Mouse (Mus musculus) embryo, embryonic 10.5 days (tissue): ENCODE data around the gene Adcy2.
A peak's percentile ranks its signal among the peaks of the same experiment; 100 is the strongest.

Experiments used
- DNase-seq: peaks from one replicate; pipeline ENCODE4 v3.0.0-alpha.2; 2015; ENCODE audit warnings: low spot score

Adcy2 gene

GRCm38 (mm10) chr13:68826461-68826860 lies 172.9 kb downstream of the Adcy2 start:
- no peak for DNase-seq

- DNase-seq, result no peak
Observed at GRCm38 (mm10) chr13:68820858-68821579, 178.3 kb downstream of the Adcy2 start.

- no peak for DNase-seq
Observed at GRCm38 (mm10) chr13:68815704-68816477, 183.4 kb downstream of the Adcy2 start.

GRCm38 (mm10) chr13:68811185-68811584 lies 188.2 kb downstream of the Adcy2 start:
- peak; percentile 3 for DNase-seq

- DNase-seq, result peak; percentile 47
Observed at GRCm38 (mm10) chr13:68799777-68800176, 199.6 kb downstream of the Adcy2 start.

DNA sequence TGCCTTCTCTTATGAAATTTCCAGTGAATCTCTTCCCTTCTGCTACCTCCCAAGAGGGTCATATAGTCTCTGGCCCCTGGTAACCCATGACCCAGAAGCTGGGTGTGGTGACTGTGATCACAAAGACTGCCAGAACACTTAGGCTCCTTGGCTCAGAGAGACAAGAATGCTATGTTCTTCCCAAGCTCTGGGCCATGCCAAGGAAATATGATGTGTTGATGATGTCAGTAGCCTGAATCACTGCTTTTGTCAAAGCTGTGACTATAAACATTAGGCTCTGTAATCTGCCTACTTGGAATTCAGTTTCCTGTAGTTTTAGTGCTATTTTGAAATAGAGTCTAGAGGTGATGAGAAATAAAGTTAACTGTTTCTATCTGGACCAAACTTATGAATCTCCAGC lies 206.1 kb downstream of the Adcy2 start:
- DNase-seq, result no peak

GRCm38 (mm10) chr13:68787286-68788061 lies 211.9 kb downstream of the Adcy2 start:
- DNase-seq, result no peak

DNA sequence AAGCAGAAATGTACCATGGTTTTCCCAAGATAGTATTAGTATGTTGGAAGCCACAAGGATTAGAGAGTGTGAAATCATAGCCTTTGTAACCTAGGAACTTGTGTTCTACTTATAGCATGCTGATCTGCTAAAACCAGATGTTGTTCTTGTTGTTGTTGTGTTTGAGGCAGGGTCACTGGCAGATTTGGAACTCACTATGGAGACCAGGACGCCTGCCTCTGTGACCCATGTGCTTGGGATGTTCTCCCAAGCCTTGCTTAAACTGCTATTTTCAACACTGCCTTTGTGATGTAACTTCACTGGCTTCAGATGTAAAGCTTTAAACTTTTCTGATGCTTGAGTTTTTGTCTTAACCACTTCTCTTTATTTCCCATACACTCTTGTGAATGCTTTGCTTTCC lies 216.2 kb downstream of the Adcy2 start:
- DNase-seq, result no peak

GRCm38 (mm10) chr13:68778011-68778672 lies 221.2 kb downstream of the Adcy2 start:
- no peak for DNase-seq

GRCm38 (mm10) chr13:68773599-68774211 lies 225.6 kb downstream of the Adcy2 start:
- DNase-seq, result no peak

DNA sequence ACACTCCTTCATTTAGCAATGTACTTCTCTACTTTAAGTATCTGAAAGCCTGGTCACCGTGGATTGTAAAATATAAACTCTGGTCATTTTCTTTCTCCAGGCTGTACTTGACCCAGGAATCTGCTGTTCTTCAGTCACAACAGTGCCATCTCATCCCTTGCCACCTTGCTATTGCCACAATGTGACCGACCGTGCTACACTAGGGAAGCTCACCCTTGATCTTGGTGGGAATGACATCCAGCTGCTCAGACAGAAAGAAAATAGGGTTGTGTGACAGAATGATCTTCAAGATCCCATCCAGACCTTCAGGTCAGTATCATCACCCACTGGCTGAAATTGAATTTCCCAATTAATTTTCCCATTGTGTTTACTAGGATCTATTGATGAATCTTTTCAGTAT lies 230.8 kb downstream of the Adcy2 start:
- no peak for DNase-seq

DNA sequence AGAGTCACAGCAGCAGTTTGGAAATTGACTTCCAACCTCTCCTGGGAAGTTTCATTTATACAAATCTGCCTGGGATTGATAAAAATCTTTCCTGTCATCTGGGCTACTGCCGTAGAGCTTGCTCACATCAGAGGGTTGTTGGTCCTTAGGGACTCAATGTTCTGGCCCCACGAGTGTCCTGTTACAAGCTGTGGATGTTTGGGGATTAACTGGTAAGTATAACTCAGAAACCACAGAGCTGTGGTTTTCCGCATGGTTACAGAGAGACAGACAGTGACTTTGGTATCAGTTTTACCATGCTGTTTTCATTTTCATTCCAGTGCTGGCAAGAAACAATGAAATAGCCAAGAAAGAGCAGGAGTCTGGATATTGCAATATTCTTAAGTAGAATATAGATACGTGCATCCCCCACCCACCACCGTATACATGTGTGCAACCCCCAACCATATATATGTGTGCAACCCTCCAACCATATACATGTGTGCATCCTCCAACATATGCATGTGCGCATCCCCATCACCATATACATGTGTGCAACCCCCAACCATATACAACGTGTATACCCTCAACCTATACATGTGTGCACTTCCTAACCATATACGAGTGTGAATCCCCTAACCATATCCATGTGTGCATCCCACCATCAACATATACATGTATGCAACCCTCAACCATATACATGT lies 233.3 kb downstream of the Adcy2 start:
- no peak for DNase-seq

GRCm38 (mm10) chr13:68764614-68765013 lies 234.7 kb downstream of the Adcy2 start:
- DNase-seq, result no peak

DNA sequence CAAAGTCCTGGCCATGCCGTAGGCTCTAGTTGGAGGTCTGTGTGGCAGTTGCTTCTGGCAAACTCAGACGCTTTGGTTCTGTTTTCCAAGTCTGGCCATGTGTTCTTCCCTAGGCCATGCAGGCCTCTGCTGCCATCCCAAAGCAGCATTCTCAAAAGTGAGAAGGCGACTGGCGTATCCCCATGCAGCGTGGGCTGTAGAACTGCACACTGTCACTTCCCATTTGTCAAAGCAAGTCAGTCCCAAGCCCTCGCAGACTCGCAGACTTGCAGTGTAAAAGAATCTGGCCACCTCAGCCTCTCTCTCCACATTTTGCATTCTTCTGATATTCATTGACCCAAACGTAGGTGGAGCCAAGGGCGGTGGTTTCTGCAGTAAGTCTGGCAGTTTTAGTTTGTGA lies 249.5 kb downstream of the Adcy2 start:
- no peak for DNase-seq

GRCm38 (mm10) chr13:68749370-68749769 lies 250.0 kb downstream of the Adcy2 start:
- DNase-seq, result no peak

DNA sequence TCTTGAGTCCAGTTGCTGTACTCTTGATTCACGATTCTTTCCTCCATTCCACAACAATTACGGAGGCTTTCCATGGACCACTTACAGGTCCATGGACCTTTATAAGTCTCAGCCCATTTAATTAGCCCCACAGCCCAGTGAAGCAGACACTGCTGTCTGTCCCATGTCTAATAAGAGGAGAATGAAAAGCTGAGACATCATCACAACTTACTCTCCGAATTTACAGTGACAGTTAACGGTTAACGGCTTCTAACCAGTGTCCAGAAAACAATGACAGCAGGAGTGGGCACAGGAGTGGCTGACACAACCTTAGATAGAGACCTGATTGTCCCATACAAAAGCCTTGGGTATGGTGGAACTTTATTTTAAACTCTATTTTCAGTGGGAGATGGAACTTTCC lies 253.9 kb downstream of the Adcy2 start:
- DNase-seq, result no peak

DNA sequence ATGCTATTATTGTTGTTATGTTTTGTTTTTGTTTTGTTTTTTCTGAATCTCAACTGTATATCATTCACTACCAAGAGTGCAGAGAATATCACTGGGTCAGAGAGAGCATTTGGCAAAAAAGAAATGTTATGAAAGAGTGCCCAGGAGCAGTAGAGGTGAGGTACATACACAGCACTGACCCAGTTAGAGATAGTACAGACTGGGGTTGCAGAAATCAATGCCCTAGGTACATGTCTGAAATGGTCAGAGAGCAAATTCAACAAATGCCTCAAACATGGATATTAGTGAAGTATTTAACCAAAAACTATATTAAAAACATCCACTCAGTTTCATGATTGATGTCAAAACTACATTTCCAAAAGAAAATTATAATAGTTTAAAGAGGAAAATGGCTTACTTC lies 286.7 kb downstream of the Adcy2 start:
- no peak for DNase-seq

DNA sequence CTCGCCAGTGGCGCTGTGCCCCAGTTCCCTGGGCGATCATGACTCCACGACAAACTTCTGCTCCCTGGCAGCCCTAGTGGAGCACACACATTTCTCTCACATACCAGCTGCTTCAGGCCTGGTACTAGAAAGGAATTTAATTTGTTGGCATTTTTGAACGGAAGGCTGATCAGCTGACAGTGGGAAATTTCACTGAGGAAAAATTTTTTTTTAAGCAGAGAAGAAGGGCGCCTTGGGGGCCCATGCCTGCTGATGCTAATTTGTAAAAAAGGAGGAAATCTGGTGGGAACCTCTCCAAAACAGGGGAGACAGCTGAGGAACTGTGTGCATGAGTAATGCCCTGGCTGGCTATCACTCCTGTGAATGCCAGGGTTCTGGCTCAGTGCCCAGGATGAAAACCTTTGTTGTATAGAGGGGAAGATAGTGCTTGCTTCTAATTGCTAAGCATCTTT lies 292.0 kb downstream of the Adcy2 start:
- DNase-seq, result no peak

DNA sequence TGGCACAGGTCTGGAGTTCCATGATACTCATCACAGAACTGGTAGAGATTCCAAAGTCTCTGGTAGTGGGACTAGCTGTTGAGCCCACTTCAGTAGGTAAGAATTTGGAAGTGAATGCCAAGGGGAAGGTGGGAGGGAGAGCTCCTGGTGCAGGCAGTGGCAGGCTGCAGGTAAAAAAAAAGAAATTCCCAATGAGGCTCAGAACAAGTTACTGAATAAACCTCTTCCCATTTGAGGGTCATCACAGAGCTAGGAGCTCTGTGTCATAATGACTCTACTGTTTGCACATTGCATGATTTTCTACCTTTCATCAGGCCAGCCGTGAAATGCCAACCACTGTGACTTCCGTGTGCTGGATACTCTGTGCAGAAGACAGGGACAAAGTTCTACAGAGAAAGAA lies 314.4 kb downstream of the Adcy2 start:
- DNase-seq, result no peak

- DNase-seq, result no peak
Observed at GRCm38 (mm10) chr13:68680429-68680828, 318.9 kb downstream of the Adcy2 start.

DNA sequence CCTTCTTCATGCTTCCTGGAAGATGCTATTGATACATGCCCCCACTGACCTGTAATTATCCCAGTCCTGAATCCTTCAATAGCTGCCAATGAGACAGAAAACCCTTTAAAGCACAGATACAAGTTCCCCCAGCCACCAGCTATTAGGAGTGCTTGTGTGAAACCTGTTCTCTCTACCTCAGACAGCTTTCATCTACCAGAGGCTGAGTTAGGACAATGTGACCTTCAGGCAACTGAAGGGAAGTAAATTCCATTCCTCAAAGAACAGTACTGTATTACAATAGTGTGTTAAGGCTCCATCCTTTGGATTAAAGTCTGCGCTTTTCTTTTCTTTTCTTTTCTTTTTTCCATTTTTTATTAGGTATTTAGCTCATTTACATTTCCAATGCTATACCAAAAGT lies 356.6 kb downstream of the Adcy2 start:
- no peak for DNase-seq
